Mouse (Mus musculus) ES-E14 (cell line): ENCODE results near the gene Sertad3.

ENCODE experiments used
- CHD2 ChIP-seq: IDR thresholded peaks from 2 replicates; pipeline ENCODE4 v1.6.1; 2014; ENCODE audit warnings: mild to moderate bottlenecking, low read depth, low read length, inconsistent platforms
- HCFC1 ChIP-seq: IDR thresholded peaks from 2 replicates; pipeline ENCODE4 v1.6.1; 2012; ENCODE audit warnings: low read length, inconsistent platforms, borderline replicate concordance; ENCODE audit not compliant: insufficient read depth
- ZC3H11A ChIP-seq: IDR thresholded peaks from 2 replicates; pipeline ENCODE4 v1.6.1; 2012; ENCODE audit warnings: low read depth, mild to moderate bottlenecking, inconsistent platforms, low read length, borderline replicate concordance
- ZNF384 ChIP-seq: IDR thresholded peaks from 2 replicates; pipeline ENCODE4 v1.6.1; 2012; ENCODE audit warnings: low read depth, low read length, inconsistent platforms

DNA sequence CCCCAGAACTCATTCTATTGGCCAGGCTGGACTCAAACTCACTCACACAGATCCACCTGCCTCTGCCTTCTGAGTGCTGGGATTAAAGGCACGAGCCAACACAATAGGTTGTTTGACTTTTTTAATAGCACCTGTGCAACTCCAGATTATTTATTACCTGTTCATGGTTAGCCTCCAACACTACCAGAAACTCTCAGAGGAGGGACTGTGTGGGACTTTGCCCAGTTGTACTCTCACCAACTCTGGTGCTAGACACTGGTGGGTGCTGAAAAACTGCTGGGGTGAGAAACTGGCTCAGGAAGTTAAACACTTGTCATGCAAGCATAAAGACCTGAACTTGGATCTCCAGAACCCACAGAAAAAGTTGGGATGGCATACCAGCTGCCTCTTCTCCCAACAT, 6.2 kb downstream of the Sertad3 start:
- TF ChIP-seq CHD2 (no peak), ZNF384 (no peak), HCFC1 (no peak), ZC3H11A (no peak)
